Mouse (Mus musculus): Measurements from ENCODE around the gene Mrpl20.

GRCm38 (mm10) chr4:155843231-155843630 lies 40.6 kb downstream of the Mrpl20 start:
- TF ChIP-seq CTCF (IDR thresholded peaks at IDR 0.05; ENCODE audit: low read depth, low read length) (no peak), POLR2A (IDR thresholded peaks at IDR 0.05; ENCODE audit: extremely low read depth, insufficient read depth, low read length) (no peak)

Data from liver, adult 2 months (tissue).